Mouse (Mus musculus): ENCODE measurements around the gene Tfr2. TPM values are rescaled to one million over a fixed set of nuclear protein-coding genes. Genes with fewer than 3 reads are reported as not detected.

Tfr2 gene
- polyA plus RNA-seq, 1 experiment from 2014 or later, result 1.0 TPM

DNA sequence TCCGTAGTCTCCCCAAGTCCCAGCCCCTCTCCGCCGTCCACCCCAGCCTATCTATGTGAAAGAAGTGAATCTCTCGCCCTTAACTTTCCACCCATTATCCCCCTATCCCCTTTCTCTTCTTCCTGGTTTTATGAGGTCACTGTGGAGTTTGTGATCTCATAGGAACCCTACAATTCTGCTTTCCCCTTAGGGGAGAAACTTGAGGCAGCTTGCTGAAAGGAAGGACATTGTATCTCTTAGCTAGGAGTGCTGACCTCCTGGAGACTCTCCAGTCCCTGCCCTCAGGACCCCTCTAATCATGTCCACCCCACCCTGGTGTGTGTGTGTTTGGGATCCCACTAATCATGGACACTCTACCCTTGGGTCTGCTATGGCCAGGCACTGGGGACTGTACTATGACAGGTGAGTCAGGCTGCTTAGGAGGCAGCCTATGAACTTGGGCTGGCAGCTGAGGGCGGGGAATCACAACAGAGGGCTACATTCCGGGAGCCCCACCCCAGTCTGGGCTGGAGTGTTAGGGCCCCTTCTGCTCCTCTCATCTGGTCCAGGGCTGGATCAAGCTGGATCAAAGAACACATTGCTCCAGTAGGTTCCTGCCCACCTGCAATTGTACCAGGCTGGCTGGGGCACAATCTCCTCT, 60.4 kb downstream of the Tfr2 start:
- H3K4me2 ChIP-seq (replicated peaks; ENCODE audit: low read depth, low read length), result peak overlapping the region; percentile 68
- H3K9ac ChIP-seq (ENCODE audit: low read depth, low read length), result peak overlapping the region; percentile 75
- ATAC-seq (ENCODE audit: low FRiP score, low TSS enrichment), result no peak
- H3K4me3 ChIP-seq (ENCODE audit: low read length), result peak overlapping the region; percentile 69
- H3K27me3 ChIP-seq (ENCODE audit: control insufficient read depth, insufficient read depth, low read length), result no peaks in the 10 kb centered on the region
- H3K4me1 ChIP-seq (ENCODE audit: control insufficient read depth, insufficient read depth, low read length), result peaks cover 38% of the 10 kb centered on the region
- peaks cover 15% of the 10 kb centered on the region for H3K36me3 ChIP-seq (ENCODE audit: control insufficient read depth, insufficient read depth, low read length)
- H3K9me3 ChIP-seq (ENCODE audit: control insufficient read depth, low read length), result no peaks in the 10 kb centered on the region
- H3K27ac ChIP-seq (ENCODE audit: low read depth, low read length), result peak overlapping the region; percentile 93
- 16% methylated on average over 6 of the region's 6 CpGs for WGBS

- H3K27me3 ChIP-seq (ENCODE audit: control insufficient read depth, insufficient read depth, low read length), result no peaks in the 10 kb centered on the region
- H3K36me3 ChIP-seq (ENCODE audit: control insufficient read depth, insufficient read depth, low read length), result peaks cover 21% of the 10 kb centered on the region
- ATAC-seq (ENCODE audit: low FRiP score, low TSS enrichment), result no peak
- H3K9me3 ChIP-seq (ENCODE audit: control insufficient read depth, low read length), result no peaks in the 10 kb centered on the region
- H3K27ac ChIP-seq (ENCODE audit: low read depth, low read length), result peak overlapping the region; percentile 93
- peak overlapping the region; percentile 68 for H3K4me2 ChIP-seq (replicated peaks; ENCODE audit: low read depth, low read length)
- peak overlapping the region; percentile 69; the same call in 1 of the 2 replicates for H3K4me3 ChIP-seq (ENCODE audit: low read length)
- WGBS, result 5% methylated on average over 3 of the region's 3 CpGs
- H3K4me1 ChIP-seq (ENCODE audit: control insufficient read depth, insufficient read depth, low read length), result peaks cover 38% of the 10 kb centered on the region
- peak overlapping the region; percentile 75; the same call in 1 of the 2 replicates for H3K9ac ChIP-seq (ENCODE audit: low read depth, low read length)
Measured at GRCm38 (mm10) chr5:137630602-137631001, 61.0 kb downstream of the Tfr2 start.

DNA sequence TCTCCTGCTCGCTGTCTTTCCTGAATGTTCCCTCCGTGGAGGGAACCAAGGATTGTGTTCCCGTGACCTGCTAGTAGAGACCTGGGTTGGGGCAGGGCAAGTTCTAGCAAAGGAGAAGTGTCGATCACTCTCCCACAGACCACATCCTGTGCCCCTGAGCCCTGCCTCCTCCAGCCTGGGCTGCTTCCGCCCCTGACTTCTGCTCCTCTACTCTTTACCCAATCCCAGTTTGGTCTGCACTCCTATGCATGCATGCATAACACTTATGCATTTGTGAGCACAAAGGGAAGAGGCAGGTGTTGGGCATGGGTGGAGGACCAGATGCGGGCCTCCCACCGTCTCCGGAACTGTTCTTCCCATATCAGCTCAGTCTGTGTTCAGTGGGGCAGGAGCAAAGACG, 61.5 kb downstream of the Tfr2 start:
- Histone ChIP-seq H3K36me3 (ENCODE audit: control insufficient read depth, insufficient read depth, low read length) (peaks cover 27% of the 10 kb centered on the region), H3K9ac (ENCODE audit: low read depth, low read length) (peak overlapping the region; percentile 75; the same call in 1 of the 2 replicates), H3K4me1 (ENCODE audit: control insufficient read depth, insufficient read depth, low read length) (peaks cover 38% of the 10 kb centered on the region), H3K4me3 (ENCODE audit: low read length) (peak overlapping the region; percentile 69; the same call in 1 of the 2 replicates), H3K27ac (ENCODE audit: low read depth, low read length) (peak overlapping the region; percentile 93), H3K27me3 (ENCODE audit: control insufficient read depth, insufficient read depth, low read length) (no peaks in the 10 kb centered on the region), H3K4me2 (replicated peaks; ENCODE audit: low read depth, low read length) (peak overlapping the region; percentile 68), H3K9me3 (ENCODE audit: control insufficient read depth, low read length) (no peaks in the 10 kb centered on the region)
- WGBS, result 36% methylated on average over 9 of the region's 9 CpGs
- ATAC-seq (ENCODE audit: low FRiP score, low TSS enrichment), result no peak

DNA sequence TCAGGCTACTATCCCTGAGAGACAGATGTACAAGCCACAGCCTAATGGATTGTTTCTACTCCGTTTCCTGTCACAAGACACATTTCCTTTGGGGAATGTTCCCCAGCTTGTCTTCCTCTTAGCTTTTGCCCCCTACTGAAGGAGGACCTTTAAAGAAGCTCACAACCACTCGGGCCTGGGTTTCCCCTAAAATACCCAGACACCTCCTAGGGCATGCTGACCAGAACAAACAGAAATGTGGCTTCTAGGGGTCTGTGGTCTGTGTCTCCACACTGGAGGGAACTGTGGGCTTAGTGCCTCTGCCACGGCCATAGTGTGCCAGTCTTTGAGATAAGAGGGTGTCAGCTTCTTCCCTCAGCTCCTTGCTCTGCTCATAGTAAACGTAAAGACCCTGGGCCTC, 62.0 kb downstream of the Tfr2 start:
- Histone ChIP-seq H3K4me2 (replicated peaks; ENCODE audit: low read depth, low read length) (peak overlapping the region; percentile 68), H3K4me3 (ENCODE audit: low read length) (peak overlapping the region; percentile 69; the same call in 1 of the 2 replicates), H3K9ac (ENCODE audit: low read depth, low read length) (peak overlapping the region; percentile 75; the same call in 1 of the 2 replicates), H3K9me3 (ENCODE audit: control insufficient read depth, low read length) (no peaks in the 10 kb centered on the region), H3K27me3 (ENCODE audit: control insufficient read depth, insufficient read depth, low read length) (no peaks in the 10 kb centered on the region), H3K36me3 (ENCODE audit: control insufficient read depth, insufficient read depth, low read length) (peaks cover 31% of the 10 kb centered on the region), H3K27ac (ENCODE audit: low read depth, low read length) (peak overlapping the region; percentile 93), H3K4me1 (ENCODE audit: control insufficient read depth, insufficient read depth, low read length) (peaks cover 38% of the 10 kb centered on the region)
- ATAC-seq (ENCODE audit: low FRiP score, low TSS enrichment), result no peak
- 51% methylated on average over 4 of the region's 4 CpGs for WGBS

GRCm38 (mm10) chr5:137633397-137634084, 63.9 kb downstream of the Tfr2 start:
- Histone ChIP-seq H3K4me2 (replicated peaks; ENCODE audit: low read depth, low read length) (no peak overlapping the region), H3K9ac (ENCODE audit: low read depth, low read length) (peak overlapping the region; percentile 8; the same call in 1 of the 2 replicates), H3K36me3 (ENCODE audit: control insufficient read depth, insufficient read depth, low read length) (peaks cover 50% of the 10 kb centered on the region), H3K27me3 (ENCODE audit: control insufficient read depth, insufficient read depth, low read length) (no peaks in the 10 kb centered on the region), H3K4me1 (ENCODE audit: control insufficient read depth, insufficient read depth, low read length) (peaks cover 31% of the 10 kb centered on the region), H3K9me3 (ENCODE audit: control insufficient read depth, low read length) (no peaks in the 10 kb centered on the region), H3K4me3 (ENCODE audit: low read length) (no peak overlapping the region), H3K27ac (ENCODE audit: low read depth, low read length) (no peak overlapping the region)
- no peak for ATAC-seq (ENCODE audit: low FRiP score, low TSS enrichment)
- WGBS, result 83% methylated on average over 12 of the region's 12 CpGs

Small RNA genes lying within 50 kb of the gene (microRNA-seq; reads per million reads assigned to microRNA genes)
- gene Mir6418, result not detected

Other genes with a start within 250 kb of the Tfr2 start
- gene Slc12a9, start 236.2 kb upstream of the Tfr2 start, polyA plus RNA-seq (2014; fragmentation: Nextera tagmentation; extraction: Ambion mirVana), result 5.7 and 8.5 TPM in 2 replicates
- gene Ephb4, start 219.7 kb upstream of the Tfr2 start, polyA plus RNA-seq (2014; fragmentation: Nextera tagmentation; extraction: Ambion mirVana), result 30.9 and 58.9 TPM in 2 replicates
- gene Zan, start 92.8 kb upstream of the Tfr2 start, polyA plus RNA-seq (2014; fragmentation: Nextera tagmentation; extraction: Ambion mirVana), result 0.17 and 0.60 TPM in 2 replicates
- gene Pop7, start 67.3 kb upstream of the Tfr2 start, polyA plus RNA-seq (2014; fragmentation: Nextera tagmentation; extraction: Ambion mirVana), result 57.8 and 69.5 TPM in 2 replicates
- gene Gigyf1, start 51.3 kb upstream of the Tfr2 start, polyA plus RNA-seq (2014; fragmentation: Nextera tagmentation; extraction: Ambion mirVana), result 16.0 and 18.6 TPM in 2 replicates
- gene Epo, start 36.6 kb upstream of the Tfr2 start, polyA plus RNA-seq (2014; fragmentation: Nextera tagmentation; extraction: Ambion mirVana), result not detected in 2 replicates
- 427 and 433 TPM in 2 replicates for gene Gnb2, start 36.3 kb upstream of the Tfr2 start, polyA plus RNA-seq (2014; fragmentation: Nextera tagmentation; extraction: Ambion mirVana)
- gene Actl6b, start 16.3 kb upstream of the Tfr2 start, polyA plus RNA-seq (2014; fragmentation: Nextera tagmentation; extraction: Ambion mirVana), result not detected in 2 replicates
- 25.4 and 27.6 TPM in 2 replicates for gene Mospd3, start 31.2 kb downstream of the Tfr2 start, polyA plus RNA-seq (2014; fragmentation: Nextera tagmentation; extraction: Ambion mirVana)
- 96.0 and 97.6 TPM in 2 replicates for gene Pcolce, start 43.9 kb downstream of the Tfr2 start, polyA plus RNA-seq (2014; fragmentation: Nextera tagmentation; extraction: Ambion mirVana)
- not detected in 2 replicates for gene Fbxo24, start 59.2 kb downstream of the Tfr2 start, polyA plus RNA-seq (2014; fragmentation: Nextera tagmentation; extraction: Ambion mirVana)
- gene Lrch4, start 59.3 kb downstream of the Tfr2 start, polyA plus RNA-seq (2014; fragmentation: Nextera tagmentation; extraction: Ambion mirVana), result 37.6 and 43.2 TPM in 2 replicates
- gene Gm20605, start 59.3 kb downstream of the Tfr2 start, polyA plus RNA-seq (2014; fragmentation: Nextera tagmentation; extraction: Ambion mirVana), result 5.7 and 12.5 TPM in 2 replicates
- gene Sap25, start 71.5 kb downstream of the Tfr2 start, polyA plus RNA-seq (2014; fragmentation: Nextera tagmentation; extraction: Ambion mirVana), result 9.3 and 10.1 TPM in 2 replicates
- 0.43 and 0.84 TPM in 2 replicates for gene Irs3, start 75.9 kb downstream of the Tfr2 start, polyA plus RNA-seq (2014; fragmentation: Nextera tagmentation; extraction: Ambion mirVana)
- gene Agfg2, start 114.9 kb downstream of the Tfr2 start, polyA plus RNA-seq (2014; fragmentation: Nextera tagmentation; extraction: Ambion mirVana), result 14.4 and 14.8 TPM in 2 replicates
- 0.56 and 1.1 TPM in 2 replicates for gene Nyap1, start 171.8 kb downstream of the Tfr2 start, polyA plus RNA-seq (2014; fragmentation: Nextera tagmentation; extraction: Ambion mirVana)
- 104 and 121 TPM in 2 replicates for gene Tsc22d4, start 175.9 kb downstream of the Tfr2 start, polyA plus RNA-seq (2014; fragmentation: Nextera tagmentation; extraction: Ambion mirVana)
- gene Ppp1r35, start 209.0 kb downstream of the Tfr2 start, polyA plus RNA-seq (2014; fragmentation: Nextera tagmentation; extraction: Ambion mirVana), result 41.6 and 54.8 TPM in 2 replicates
- 11.8 and 16.4 TPM in 2 replicates for gene Mepce, start 217.8 kb downstream of the Tfr2 start, polyA plus RNA-seq (2014; fragmentation: Nextera tagmentation; extraction: Ambion mirVana)
- gene Zcwpw1, start 218.0 kb downstream of the Tfr2 start, polyA plus RNA-seq (2014; fragmentation: Nextera tagmentation; extraction: Ambion mirVana), result 21.8 and 27.4 TPM in 2 replicates